Mouse (Mus musculus): ENCODE measurements at regions not wholly inside any gene's neighbourhood (a gene's known extent, or its start where the extent isn't known, plus 50 kb on each side); places are given as distances from the start of the nearest gene placed in this dataset.

DNA sequence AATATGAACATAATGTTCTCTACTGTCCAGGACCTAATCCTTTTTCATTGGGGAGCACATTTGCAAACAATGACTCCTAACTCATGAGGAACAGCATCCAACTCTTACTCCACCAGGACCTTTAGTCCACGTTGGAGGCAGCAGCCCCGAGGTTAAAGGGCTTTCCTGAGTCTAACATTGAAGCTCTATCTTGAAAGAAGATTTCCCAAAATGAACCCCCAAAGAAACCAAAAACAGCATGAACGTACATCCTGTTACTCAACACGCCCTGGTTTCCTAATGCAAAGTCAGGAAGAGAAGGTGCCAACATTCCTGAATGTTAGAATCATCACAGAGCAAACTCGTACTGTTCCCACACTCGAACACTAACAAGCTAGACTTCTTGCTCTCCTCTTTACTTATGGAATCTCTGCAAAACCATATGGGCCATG lies 685.5 kb upstream of the A1bg start:
- no peak for DNase-seq (ENCODE audit: extremely low spot score in 1 of 2, low spot score in 1 of 2)

DNA sequence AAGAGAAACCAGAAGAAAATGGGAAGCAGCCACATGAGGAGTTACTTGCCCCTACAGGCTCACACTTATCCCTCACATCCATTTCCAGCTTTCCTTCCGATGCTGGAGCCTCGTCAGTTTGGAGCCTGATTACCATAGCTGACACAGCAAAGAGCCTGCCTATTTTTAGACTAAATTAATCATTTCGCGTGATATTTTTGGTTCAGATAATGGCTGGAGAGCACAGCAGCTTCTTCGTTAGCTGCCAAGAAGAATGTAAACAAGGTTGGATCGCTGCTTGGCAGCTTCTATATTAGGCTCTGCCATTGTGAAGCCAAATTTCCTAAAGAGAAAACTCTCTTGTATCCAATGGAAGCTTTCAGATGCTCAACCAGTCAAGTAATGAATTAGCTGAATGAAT lies 676.9 kb upstream of the A1bg start:
- peak; percentile 14 to 39 for DNase-seq (ENCODE audit: extremely low spot score in 1 of 2, low spot score in 1 of 2)

DNA sequence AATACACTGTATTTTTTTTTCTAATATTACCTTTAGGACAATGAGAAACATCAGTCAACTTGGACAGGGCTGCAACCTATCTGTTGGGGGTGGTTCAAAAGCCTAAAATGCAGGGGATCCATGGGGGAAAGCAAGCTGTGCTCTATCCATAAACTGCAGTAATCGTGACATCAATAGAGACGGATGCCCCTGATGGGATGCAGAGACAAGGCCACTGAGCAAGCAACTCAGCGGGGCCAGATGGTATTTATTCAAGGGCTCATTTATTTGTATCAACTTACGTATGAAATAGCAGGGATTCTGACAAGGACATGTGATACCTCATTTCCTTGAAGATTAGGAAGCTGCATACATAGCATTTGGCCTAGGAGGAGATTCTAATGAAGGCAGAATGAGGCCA lies 673.5 kb upstream of the A1bg start:
- DNase-seq (ENCODE audit: extremely low spot score in 1 of 2, low spot score in 1 of 2), result no peak

DNA sequence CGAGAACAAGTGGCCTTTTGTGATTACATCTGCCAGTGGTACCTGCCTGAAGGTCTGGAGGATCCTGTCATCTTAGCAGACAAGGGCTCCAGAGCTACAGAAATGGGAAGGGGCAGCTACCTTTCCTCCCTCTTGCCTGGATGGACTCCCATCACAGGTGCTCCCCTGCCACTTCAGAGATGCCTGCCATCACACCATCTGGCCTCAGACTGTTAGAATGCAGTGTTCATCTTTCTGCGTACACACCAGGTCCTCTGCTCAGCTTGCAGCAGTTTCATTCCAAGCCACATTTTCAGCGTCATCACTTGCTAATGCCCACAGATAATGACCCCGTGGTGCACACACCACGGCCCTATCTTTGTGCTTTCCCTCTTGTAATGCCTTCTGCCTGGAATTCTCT lies 666.1 kb upstream of the A1bg start:
- no peak for DNase-seq (ENCODE audit: extremely low spot score in 1 of 2, low spot score in 1 of 2)

DNA sequence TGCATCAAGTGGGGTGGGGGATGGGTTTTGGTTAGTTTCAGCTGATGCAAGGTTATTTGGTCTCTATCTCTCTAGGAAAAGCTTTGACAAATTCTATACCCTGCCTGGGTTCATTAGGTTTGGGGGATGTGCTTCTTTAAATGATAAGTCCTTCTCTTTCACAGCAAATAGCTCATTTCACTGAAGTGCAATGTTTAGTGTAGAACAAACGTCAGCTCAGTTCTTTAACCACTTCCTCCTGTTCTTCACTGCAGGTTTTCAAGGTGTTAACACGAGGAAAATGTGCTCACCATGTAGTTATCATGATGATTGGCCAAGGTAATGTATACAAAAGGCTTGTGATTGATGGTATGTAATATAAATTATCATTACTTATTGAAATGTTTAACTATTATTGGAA lies 659.5 kb upstream of the A1bg start:
- DNase-seq (ENCODE audit: extremely low spot score in 1 of 2, low spot score in 1 of 2), result no peak

DNA sequence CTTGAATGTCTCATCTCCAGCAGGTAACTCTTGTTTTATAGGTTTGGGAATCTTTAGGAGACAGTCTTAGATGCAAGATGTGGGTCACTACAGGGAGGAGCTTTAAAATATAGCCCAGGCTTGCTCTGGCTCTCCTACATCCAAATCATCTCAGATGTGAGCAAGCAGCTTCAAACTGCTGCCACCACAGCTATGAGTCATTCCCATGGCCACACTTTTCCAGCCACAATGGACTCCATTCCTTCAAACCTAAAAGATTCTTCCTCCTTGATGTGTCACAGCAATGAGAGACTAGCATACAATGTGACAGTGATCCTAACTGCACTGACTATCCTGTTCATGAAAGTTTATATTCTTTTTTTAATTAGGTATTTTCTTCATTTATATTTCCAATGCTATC lies 640.5 kb upstream of the A1bg start:
- no peak for DNase-seq (ENCODE audit: extremely low spot score in 1 of 2, low spot score in 1 of 2)

DNA sequence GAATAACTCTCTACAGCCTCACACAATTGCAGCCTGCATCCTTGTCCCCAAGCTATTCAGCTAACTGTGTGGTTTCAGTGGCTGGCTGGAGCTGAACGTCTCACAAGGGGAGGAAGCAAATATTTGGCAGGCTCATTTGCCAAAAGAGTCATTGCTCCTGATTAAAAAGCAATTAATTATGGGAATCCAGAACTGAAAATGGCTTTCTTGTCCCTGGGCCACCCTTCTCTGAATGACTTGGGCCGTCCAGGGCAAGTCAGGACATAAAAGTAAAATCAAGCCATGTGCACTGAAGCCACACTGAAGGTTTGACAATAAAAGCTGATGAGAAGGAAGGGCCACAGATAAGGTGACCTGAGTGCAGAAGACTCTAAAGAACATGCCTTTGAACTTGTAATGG lies 639.4 kb upstream of the A1bg start:
- DNase-seq (ENCODE audit: extremely low spot score in 1 of 2, low spot score in 1 of 2), result no peak

DNA sequence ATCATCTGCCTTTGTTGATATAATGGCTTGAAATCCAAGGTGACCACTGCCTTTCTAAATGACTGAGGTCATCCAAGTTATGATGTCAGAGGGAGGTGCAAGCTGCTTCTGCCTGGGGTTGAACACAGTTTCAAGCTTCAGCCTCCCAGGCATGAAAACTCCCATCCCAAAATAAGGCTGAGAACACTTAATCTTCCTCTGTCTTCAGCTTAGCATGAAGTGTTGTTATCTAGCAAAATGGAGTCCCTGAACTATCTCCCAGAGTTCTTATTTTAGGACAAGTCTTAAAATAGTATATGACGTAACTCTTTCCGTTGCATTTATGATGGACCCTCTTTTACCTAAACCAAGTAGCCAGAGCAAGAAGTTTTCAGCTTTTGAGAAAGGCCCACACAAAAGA lies 631.1 kb upstream of the A1bg start:
- DNase-seq (ENCODE audit: extremely low spot score in 1 of 2, low spot score in 1 of 2), result no peak

DNA sequence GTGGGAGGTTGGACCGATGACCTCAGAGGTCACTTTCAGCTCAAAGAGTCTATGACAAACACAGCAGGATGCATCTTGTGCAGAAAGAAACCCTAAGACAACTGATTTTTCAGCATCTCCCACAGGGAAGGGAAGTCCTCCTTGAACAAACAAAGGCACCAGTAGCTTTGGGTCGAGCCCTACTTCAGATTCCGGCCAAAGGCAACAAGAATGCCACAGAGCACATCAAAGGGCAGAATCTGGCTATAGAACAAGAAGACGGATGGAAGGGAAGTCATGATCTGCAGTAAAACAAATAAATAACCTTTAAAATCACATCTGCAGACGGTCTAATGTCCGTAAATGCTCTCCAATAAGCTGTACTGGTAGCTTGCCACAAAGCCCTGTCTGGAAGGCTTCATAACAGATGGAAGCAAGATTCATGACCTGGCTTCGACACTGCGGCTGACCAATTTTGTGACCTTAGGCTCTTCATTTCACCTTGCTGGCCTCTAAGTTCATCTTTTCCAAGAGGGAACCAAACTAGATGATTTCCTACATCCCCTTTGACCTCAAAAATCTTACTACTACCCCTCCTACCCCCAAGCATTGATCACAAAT lies 630.4 kb upstream of the A1bg start:
- DNase-seq (ENCODE audit: extremely low spot score in 1 of 2, low spot score in 1 of 2), result no peak

DNA sequence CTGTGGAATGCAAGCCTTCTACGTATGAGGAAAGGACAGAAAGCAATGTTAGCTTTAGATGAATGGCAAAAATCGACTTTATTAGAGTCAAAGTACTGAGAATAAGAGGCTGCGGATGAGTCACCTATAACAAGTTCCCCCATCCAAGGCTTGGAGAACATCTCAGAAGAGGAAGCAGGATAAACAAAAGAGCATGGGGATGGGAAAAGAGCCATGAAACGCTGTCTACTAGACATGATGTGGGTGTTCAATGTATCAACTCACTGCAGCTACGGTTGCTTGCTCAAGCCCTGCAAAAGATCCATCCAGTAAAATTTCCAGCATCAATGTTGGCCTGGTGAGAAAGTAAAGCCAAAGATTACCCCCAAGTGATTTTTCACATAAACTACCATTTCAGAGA lies 628.4 kb upstream of the A1bg start:
- DNase-seq (ENCODE audit: extremely low spot score in 1 of 2, low spot score in 1 of 2), result peak in 1 of 2 experiments; percentile 41

DNA sequence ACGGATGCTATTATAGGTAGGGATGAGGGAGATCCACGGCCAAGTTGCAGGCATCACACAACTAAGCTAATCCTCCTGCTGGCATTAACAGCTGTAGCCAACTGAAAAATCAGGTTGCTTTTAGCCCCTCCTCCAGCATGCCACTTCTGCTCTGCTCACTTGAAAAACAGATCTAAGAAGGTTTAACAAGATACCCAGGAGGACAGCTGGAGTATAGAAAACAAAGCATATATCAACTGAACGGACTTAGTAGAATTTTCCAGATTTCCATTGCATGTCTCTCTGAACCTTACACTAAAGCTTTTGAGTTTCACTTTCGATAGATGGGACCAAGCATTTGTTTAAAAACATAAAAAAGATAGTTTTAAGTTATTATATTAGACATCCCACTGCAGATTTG lies 625.6 kb upstream of the A1bg start:
- no peak for DNase-seq (ENCODE audit: extremely low spot score in 1 of 2, low spot score in 1 of 2)

DNA sequence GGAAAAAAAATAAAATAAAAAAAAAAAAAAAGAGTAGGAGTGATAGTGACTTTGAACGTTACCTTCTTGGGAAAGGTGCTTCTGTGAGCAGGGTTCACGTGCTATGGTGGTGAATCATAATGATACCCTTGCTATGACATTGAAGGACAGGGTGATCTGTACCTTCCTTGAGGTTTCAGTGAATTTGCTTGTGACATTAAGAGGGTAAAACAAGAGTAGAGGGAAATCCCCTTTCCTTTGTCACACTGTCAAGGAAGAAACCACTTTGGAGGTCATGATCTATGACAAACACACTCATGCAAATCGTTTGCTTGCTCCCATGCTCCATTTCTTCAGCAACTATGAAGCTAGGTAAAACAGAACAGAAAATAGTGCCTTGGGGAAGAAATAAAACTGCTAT lies 623.8 kb upstream of the A1bg start:
- DNase-seq (ENCODE audit: extremely low spot score in 1 of 2, low spot score in 1 of 2), result no peak

DNA sequence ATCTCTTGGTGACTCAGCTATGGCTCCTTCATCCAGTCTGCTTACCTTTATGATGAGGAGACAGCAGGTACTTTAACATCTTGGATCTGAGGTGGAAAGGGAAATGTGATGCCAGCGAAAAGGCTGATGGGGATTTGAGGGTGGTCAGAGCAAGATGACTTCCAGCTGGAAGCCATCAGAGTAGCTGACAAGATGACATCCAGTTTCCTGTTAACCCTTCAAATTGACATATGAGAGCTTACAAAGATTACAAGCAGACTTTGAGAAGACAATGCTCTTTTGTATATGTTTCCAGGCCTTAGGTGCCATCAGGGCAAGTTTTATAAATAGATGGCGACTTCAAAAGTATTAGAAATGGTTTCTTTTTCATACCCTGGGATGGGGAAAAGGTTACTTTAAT lies 621.3 kb upstream of the A1bg start:
- DNase-seq (ENCODE audit: extremely low spot score in 1 of 2, low spot score in 1 of 2), result no peak

DNA sequence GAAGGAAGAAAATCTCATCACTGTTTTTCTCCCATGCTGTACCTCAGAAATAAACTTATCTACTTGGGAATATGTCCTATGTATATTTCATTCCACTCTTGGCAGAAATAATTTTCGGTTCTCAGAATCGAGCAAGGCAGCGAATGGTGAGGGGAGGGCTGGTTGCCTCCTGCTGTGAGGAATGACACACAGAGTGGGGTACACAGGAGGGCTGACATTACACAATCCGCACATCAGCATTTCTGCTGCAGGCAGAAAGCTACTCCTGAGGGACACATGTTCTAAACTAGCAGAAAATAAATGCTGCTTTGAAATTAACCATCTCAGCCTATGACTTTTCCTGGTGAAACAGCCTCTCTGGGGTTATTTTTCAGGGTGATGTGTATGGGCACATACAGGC lies 618.8 kb upstream of the A1bg start:
- DNase-seq (ENCODE audit: extremely low spot score in 1 of 2, low spot score in 1 of 2), result no peak

DNA sequence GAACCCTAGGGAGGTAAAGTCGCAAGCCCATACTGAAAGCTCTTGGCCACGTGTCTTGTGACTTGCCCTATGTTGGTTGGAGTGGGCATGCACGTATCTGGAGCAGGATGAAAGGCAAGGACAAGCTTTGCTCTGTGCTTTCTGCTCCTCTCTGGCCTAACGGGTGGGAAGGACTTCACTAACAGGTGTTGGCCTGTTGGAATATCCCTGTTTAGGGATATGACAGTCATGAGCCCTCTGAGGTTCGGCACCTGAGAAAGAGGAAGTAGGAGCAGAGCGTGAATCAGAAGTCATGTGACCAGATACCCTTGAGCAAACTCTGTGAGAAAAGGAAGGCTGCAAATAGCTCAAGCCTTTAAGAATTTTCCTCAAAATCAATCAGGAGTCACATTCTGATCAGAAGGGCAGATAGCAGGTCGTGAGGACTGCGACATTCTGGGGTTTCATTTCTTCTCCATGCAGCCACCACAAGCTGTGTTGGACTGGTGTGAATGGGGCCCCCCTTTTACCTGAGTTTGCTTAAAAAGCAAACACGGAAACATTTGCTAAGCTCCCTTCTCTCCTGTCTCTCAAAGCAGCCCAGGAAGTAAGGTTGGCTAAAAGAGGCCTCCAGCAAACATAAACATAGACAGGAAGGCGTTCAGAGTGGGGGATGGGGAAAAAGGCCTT lies 618.1 kb upstream of the A1bg start:
- no peak for DNase-seq (ENCODE audit: extremely low spot score in 1 of 2, low spot score in 1 of 2)

DNA sequence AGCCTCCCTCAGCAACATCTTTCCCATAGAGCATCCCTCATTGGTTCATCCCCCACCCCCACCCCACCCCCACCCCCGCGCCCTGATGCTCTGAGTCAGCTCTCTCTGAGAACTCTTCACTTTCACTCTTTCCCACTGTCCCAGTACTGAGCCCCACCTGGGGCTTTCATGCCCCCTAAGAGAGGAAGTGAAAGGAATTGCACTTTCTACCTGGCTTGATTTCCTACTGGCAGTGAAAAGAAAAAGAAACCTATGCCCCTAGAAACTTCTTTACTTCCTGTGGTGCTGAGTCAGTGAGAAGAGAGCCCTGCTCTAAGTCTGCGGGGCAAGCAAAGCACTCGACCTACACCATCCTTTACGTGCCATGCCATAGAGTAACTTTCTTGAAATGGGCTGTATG lies 616.1 kb upstream of the A1bg start:
- no peak for DNase-seq (ENCODE audit: extremely low spot score in 1 of 2, low spot score in 1 of 2)

DNA sequence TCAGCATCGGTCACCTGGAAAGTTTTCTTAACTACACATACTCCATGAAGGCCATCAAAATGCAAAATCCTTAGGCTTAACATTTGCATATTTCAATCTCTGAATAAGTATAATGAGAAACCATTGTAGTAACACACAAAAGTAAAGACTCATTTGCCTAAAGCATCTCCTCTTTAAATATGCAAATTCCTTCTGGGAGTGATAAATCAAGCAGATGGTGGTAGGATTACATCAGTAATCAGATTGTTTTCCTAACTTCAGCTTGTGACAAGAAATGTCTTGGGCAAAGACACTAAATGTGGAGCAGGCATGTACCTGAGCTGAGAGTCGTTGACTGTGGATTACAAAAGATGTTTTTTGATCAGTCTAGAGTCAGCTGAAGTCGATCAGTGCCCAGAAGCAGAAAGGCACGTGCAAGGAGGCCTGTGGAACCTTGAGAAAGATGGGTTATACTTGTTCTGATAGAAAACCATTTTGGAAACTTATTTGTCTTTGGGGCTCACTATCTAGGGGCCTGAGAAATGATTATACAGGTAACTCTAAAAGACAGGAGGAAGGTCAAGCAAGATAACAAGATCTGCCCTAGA lies 615.5 kb upstream of the A1bg start:
- DNase-seq (ENCODE audit: extremely low spot score in 1 of 2, low spot score in 1 of 2), result no peak

DNA sequence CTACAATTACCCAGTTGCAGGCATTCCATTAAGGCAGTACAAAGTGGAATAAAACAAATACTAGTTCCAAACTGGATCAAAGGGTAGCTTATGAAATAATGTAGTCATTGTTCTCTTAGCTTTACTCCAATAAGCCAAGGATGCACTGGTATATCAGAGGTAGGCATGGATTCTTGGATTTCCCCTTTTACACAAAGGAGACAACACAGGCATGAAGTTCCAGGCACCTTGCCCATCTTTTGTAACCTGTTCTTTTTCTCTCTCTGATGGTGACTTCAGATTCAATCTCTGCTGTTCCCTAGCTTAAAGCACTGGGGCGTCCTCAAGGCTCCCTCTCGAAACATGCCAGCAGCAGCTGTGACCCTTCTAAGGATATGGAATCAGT lies 613.5 kb upstream of the A1bg start:
- DNase-seq (ENCODE audit: extremely low spot score in 1 of 2, low spot score in 1 of 2), result no peak

DNA sequence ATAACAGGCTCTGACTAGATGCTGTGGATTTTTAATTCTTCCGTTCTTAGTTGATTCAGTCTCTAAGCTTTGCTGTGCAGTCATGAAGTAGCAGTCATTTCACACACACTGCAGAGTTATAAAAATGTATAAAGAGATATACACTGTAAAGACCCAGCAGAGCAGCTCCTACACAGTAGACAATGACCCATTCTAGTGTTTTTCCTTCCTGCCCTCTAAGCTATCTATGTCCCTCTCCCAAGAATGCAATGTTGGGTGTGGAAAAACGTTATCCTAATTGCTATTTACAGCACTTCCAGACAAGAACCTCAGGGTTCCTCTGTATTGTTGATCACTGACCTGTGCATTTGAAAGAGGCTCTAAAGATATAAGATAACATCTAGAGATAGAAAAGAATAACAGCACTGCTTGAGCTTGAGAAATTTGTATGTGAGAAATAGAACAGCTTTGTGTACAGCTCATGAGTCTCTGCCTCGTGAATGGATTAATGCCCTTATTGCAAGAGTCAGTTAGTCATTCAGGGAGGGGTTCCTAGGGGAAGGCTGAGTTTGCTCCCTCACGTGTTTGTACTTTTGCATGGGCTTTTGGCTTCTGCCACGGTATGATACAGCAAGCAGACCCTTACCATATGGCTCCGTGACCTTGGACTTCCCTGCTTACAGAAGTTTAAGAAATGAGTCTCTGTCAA lies 613.0 kb upstream of the A1bg start:
- no peak for DNase-seq (ENCODE audit: extremely low spot score in 1 of 2, low spot score in 1 of 2)

DNA sequence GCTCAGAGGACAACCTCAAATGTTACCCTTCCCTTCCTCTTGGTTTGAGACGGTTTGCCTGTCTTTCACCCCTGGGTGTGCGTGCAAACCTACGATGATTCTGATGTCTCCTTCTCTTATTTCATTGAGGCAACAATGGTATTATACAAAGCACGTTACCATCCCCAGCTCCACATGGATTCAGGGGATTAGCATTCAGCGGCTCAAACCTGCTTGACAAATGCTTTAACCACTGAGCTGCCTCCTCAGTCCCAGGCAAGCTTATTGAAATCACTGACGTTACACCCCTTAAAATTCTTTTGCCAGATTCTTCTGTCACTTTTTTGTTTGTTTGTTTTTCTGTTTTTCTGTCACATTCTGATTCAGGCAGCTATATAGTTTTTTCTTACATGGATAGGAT lies 612.4 kb upstream of the A1bg start:
- no peak for DNase-seq (ENCODE audit: extremely low spot score in 1 of 2, low spot score in 1 of 2)

DNA sequence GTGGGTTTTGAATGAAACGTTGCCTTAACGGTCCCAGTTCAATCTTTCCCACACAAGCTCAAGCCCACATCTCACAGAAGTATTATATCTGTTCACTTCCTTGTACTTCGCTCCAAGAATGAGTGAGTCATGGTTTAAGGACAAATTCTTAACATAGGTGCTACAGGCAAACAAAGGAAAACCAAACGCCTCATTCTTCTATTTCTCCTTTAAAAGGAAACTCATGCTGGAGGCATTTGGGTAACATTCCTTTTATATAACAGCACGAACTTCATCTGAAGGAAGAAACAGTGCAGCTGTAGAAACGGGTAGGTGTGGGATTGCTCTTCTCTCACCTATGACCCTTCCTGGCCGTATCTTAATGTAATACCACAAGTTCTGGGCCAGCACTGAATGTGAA lies 610.0 kb upstream of the A1bg start:
- DNase-seq (ENCODE audit: extremely low spot score in 1 of 2, low spot score in 1 of 2), result no peak

DNA sequence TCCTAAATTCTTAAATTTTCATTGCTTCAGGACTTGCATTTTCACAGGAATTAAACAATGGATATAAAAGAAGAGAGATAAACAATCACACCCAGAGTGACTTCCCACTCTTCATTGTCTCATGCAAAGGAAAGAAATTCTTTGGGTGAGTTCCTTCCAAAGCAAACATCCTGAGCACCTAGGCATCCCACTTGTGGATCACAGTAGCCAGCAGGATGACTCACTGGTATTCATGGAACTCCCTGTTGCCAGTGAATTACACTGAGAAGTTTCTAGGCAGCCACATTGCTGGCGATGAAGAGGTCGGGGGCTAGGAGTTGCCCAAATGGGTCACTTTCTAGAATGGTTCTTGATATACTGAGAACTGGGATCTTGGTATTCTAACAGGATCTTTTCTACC lies 609.2 kb upstream of the A1bg start:
- DNase-seq (ENCODE audit: extremely low spot score in 1 of 2, low spot score in 1 of 2), result no peak

Data from frontal cortex, adult 2 months (tissue).